Mouse (Mus musculus): Measurements from ENCODE around the gene Osbpl9. TPM values are rescaled to one million over a fixed set of nuclear protein-coding genes. Genes with fewer than 3 reads are reported as not detected.

Osbpl9 gene
- total RNA-seq, 2 experiments from 2014 or later = 76.2 to 100 TPM

- DNase-seq = no peak
- intact Hi-C loops (cut with DNase I; ENCODE audit: low total_unique reads) = no loop called here
Measured at GRCm38 (mm10) chr4:109213986-109214385, 11.9 kb upstream of the Osbpl9 start.

DNA sequence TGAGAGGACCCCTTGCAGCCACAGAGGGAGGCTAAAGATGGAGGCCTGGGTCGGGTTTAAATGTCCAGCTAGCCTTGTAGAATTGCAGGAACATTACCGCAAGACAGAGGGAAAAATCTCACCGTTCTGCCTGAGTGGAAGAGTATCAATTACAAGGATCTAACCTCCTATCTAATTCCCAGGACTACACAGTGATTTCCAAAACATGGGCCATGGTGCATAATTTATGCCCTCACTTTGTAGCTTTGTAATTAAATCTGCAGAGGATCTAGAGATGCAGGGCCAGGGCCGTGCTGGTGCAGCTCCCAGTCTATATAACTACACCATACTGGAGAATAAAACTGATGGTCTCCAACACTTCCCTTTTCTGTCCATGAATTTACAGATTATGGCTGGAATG lies 8.8 kb upstream of the Osbpl9 start:
- intact Hi-C loops (cut with DNase I; ENCODE audit: low total_unique reads) = no loop called here
- DNase-seq = no peak

DNA sequence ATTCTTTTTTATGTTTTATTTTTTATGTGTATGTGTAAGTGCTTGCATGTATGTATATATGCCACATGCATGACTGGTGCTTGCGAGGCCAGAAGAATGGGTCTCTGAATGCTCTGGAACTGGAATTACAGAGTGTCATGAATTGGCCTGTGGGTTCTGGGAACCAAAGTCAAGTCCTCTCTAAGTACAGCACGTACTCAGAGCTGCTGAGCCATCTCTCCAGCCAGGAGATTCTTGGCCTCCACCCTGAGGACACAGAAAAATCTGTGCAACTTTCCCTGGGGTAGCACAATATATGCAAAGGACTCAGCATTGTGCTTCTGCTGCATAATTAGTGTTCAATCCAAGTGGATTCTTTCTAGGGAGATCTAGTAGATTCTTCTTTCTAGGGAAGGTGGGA lies 8.2 kb upstream of the Osbpl9 start:
- intact Hi-C loops (cut with DNase I; ENCODE audit: low total_unique reads) = no loop called here
- peak; percentile 40 for DNase-seq

DNA sequence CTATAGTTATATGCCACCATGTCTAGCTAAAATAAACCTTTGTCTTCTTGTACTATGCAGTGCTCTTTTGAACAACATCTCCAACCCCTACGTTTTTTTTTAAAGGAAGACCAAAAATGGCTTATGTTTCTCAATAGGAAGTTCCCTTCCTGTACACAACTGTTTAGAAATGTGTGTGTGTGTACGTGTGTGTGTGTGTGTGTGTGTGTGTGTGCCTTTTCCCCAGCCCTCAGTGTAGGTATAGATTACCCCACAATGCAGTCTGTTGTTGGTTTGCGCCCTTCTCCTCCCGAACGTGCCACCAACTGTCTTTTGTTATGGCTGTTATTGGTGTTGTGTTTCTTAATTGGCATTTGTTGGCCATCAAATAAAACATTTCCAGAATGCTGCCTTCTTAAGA lies 5.5 kb upstream of the Osbpl9 start:
- intact Hi-C loops (cut with DNase I; ENCODE audit: low total_unique reads) = no loop called here
- DNase-seq = no peak

GRCm38 (mm10) chr4:109204416-109204815 lies 2.3 kb upstream of the Osbpl9 start:
- intact Hi-C loops (cut with DNase I; ENCODE audit: low total_unique reads) = no loop called here
- DNase-seq = no peak

DNA sequence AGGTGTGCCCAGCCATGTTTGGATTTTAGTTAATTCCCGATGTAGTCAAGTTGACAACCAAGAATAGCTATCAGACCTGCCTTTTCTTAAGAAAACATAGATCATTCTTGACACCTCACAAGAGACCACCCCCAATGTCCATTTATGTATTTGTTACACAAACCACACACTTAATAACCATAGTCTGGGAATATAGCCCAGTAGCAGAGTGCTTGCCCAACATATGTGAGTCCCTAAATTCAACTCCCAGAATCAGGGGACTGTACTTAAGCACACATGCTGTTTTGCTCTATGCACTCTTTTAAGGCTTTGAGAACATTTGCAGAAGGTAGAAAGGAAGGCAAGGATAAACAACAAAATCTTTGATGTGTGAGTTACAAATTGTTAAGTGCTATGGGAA lies 1.9 kb upstream of the Osbpl9 start:
- no peak for DNase-seq
- intact Hi-C loops (cut with DNase I; ENCODE audit: low total_unique reads) = no loop called here

- DNase-seq = no peak
- intact Hi-C loops (cut with DNase I; ENCODE audit: low total_unique reads) = no loop called here
Measured at GRCm38 (mm10) chr4:109199069-109199468, 3.0 kb downstream of the Osbpl9 start.

- no peak for DNase-seq
- intact Hi-C loops (cut with DNase I; ENCODE audit: low total_unique reads) = no loop called here
Measured at GRCm38 (mm10) chr4:109195900-109196629, 6.0 kb downstream of the Osbpl9 start.

GRCm38 (mm10) chr4:109193886-109194285 lies 8.2 kb downstream of the Osbpl9 start:
- DNase-seq = no peak
- intact Hi-C loops (cut with DNase I; ENCODE audit: low total_unique reads) = no loop called here

GRCm38 (mm10) chr4:109191598-109191997 lies 10.5 kb downstream of the Osbpl9 start:
- no peak for DNase-seq
- intact Hi-C loops (cut with DNase I; ENCODE audit: low total_unique reads) = no loop called here

DNA sequence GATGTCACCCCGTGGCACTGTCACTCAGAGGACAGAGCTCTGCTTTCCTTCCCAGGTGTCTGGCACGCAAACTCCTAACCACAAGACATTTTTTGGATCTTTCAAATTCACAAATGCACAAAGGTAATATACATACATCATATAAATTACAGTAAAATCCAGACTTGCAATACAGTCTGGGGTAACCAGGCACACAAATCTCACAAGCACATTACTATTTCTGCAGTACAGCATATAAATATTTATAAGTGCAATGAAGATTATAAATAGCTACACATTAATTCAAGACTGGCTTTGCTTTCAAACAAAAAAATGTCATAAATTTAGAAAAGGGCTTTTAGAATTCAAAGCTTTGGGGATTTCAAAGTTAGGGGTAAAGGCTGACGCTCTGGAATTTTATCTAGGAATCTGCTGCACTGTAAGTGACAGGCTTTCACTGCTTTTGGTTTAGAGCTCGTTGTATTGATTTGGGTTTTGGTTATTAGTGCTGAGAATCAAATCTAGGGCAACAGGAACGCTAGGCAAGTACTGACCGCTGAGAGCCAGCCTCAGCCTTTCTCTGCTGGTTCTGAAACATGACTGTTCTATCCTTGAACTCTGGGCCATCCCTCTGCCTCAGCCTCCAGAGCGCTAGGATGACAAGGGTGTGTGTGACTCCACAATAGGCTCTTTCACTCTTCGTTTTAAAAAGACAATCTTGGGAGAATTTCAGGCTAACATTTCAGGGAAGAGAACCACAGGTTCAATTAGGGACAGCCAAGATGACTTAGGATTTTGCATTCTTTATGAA lies 16.3 kb downstream of the Osbpl9 start:
- no peak for DNase-seq
- intact Hi-C loops (cut with DNase I; ENCODE audit: low total_unique reads) = no loop called here

GRCm38 (mm10) chr4:109175677-109176076 lies 26.4 kb downstream of the Osbpl9 start:
- intact Hi-C loops (cut with DNase I; ENCODE audit: low total_unique reads) = no loop called here
- DNase-seq = no peak

GRCm38 (mm10) chr4:109173775-109174440 lies 28.2 kb downstream of the Osbpl9 start:
- intact Hi-C loops (cut with DNase I; ENCODE audit: low total_unique reads) = no loop called here
- DNase-seq = peak; percentile 56

DNA sequence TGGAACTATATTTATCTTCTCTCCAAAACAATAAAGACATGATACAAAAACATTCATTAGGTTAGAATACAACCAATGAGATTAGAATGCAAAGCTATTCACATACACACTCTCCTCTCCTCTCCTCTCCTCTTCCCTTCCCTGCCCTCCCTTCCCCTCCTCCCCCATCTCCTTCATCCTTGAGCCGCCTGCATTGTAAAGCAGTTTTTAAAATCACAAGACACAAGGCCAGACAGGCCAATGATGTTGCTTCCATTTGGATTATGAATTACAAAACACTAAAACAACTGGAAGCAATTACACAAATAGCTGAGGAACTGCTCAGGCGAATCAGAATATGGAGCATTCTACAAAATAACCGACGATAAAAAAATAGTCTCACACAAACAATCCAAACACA lies 28.7 kb downstream of the Osbpl9 start:
- intact Hi-C loops (cut with DNase I; ENCODE audit: low total_unique reads) = no loop called here
- no peak for DNase-seq

GRCm38 (mm10) chr4:109165521-109166173 lies 36.4 kb downstream of the Osbpl9 start:
- DNase-seq = peak; percentile 82
- intact Hi-C loops (cut with DNase I; ENCODE audit: low total_unique reads) = loop anchor here (10.0 kb wide), 2 partner anchors 101 to 291 kb away; partner anchors contain the start of gene Rab3b

DNA sequence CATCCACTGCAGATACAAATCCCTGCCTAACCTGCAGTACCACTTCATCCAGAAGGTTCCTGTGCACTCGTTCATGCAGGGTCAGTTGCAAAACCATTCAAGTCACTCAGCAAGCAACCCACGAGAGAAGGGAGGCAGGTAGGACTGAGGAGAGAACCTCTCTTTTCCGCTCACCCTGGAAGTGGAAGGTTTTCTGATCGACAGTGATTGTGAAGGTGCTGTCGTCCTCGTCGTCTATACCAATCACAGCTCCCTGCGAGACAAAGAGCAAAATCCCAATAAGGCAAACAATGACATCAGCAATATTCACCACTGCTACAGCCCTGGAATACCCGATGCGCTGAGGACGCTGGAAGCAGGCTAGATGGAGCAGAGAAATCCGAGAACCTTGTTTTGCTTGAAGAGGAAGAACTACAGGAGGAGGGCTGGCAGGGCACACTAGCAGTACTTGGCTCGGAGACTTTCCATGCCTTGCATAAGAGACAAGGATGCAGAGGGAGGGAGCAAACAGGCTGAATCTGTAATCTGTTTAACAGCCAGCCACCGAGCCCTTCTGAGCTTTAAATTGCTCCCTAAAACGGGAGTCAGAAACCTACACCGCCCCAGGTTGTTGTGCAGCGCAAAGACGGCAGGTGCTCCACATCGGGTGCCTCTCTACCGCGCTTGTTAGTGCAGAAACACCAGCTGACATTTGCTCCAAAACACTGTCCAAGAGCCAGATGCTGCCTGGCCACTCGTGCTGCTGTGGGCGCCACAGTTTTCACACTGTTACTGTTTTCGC lies 45.4 kb downstream of the Osbpl9 start:
- intact Hi-C loops (cut with DNase I; ENCODE audit: low total_unique reads) = no loop called here
- DNase-seq = peak; percentile 57

- DNase-seq = no peak
- intact Hi-C loops (cut with DNase I; ENCODE audit: low total_unique reads) = no loop called here
Measured at GRCm38 (mm10) chr4:109156073-109156472, 46.0 kb downstream of the Osbpl9 start.

DNA sequence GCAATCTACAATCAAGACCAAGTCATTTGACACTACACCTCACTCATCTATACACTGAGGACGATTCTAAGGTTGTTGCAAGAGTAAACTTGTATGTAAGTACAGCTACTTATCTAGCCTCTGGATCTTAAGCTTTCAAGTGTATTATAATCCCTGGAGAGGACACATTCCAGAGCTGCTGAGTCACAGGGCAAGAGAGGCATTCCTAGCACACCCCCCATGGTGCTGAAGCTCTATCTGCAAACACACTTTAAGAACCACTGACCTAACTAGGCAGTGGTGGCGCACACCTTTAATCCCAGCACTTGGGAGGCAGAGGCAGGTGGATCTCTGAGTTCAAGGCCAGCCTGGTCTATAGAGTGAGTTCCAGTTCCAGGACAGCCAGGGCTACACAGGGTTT lies 51.9 kb downstream of the Osbpl9 start:
- intact Hi-C loops (cut with DNase I; ENCODE audit: low total_unique reads) = no loop called here
- DNase-seq = no peak

DNA sequence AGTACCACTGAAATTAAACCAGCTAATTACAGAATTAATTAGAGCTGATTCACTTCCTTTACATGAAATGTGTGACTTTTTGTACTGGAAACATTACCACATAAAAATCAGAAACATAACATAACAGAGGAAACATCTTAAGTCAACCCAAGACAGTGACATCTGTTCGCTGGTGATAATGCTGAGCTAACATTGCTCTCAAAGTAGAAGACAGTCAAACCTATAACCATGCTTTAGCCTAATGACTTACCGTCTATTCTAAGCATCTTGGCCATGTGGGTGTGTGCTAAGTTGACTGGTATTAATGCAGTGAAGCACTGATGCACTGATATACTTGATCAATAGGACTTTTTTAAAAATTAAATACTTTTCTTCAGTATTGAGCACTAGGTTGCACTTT lies 52.7 kb downstream of the Osbpl9 start:
- no peak for DNase-seq
- intact Hi-C loops (cut with DNase I; ENCODE audit: low total_unique reads) = no loop called here

Measured in gastrocnemius, postnatal 14 days (tissue).